Mouse (Mus musculus): Measurements from ENCODE around the gene Ccdc87. TPM values are rescaled to one million over a fixed set of nuclear protein-coding genes. Genes with fewer than 3 reads are reported as not detected.

Ccdc87 gene
- polyA plus RNA-seq (2014; fragmentation: Illumina TruSeq; extraction: RNeasy Lipid Tissue Mini Kit (QIAGEN cat#74804); ENCODE audit: low read depth, low replicate concordance) = 1.0 TPM

GRCm38 (mm10) chr19:4839149-4839548 lies at the start of gene Ccdc87, which contains the start of gene Ccs:
Gene Ccdc87 (plus strand): TSS chr19:4839366.
Gene Ccs (minus strand): TSS chr19:4839332.

GRCm38 (mm10) chr19:4793831-4794422 lies 45.2 kb upstream of the Ccdc87 start, which contains the start of gene Rbm4:
Gene Rbm4 (minus strand): TSS chr19:4793901.

GRCm38 (mm10) chr19:4811063-4811908 lies 27.9 kb upstream of the Ccdc87 start, which contains the start of the genes Gm21992 and Rbm14:
Gene Gm21992 (minus strand): TSS chr19:4811612.
Gene Rbm14 (minus strand): TSS chr19:4811634.

GRCm38 (mm10) chr19:4854552-4855469 lies 15.6 kb downstream of the Ccdc87 start, which contains the start of gene Ctsf:
Gene Ctsf (plus strand): TSS chr19:4855130.

DNA sequence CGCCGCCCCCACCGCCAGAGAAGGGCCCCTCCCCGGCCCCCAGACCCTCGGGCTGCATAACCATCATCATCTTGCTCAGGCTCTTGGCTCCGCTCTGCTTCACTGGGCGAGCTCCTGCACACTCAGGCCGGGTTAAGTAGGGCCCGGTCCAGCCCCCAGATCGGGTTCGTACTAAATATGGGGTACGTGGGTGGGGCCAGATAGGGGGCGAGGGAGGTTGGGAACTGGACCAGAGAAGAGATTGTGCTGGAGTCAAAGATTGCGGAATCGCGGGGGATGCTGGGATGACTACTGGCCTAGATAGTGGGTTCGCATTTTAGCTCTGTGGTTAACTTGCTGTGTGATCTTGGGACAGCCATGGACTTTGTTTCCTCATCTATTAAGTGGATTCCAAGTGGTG lies 38.6 kb downstream of the Ccdc87 start, which contains the start of gene Actn3:
Gene Actn3 (minus strand): TSS at position 125 of the 400 bp plus-strand sequence.

GRCm38 (mm10) chr19:4878405-4879323 lies 39.5 kb downstream of the Ccdc87 start, which contains the start of gene Zdhhc24:
Gene Zdhhc24 (plus strand): TSS chr19:4878668.

Other genes with a start within 250 kb of the Ccdc87 start
- gene Lrfn4, start 223.7 kb upstream of the Ccdc87 start, polyA plus RNA-seq (2014; fragmentation: Illumina TruSeq; extraction: RNeasy Lipid Tissue Mini Kit (QIAGEN cat#74804); ENCODE audit: low read depth, low replicate concordance) = 6.9 TPM
- 27.8 TPM for gene Rce1, start 213.7 kb upstream of the Ccdc87 start, polyA plus RNA-seq (2014; fragmentation: Illumina TruSeq; extraction: RNeasy Lipid Tissue Mini Kit (QIAGEN cat#74804); ENCODE audit: low read depth, low replicate concordance)
- 1.4 TPM for gene Gm960, start 140.7 kb upstream of the Ccdc87 start, polyA plus RNA-seq (2014; fragmentation: Illumina TruSeq; extraction: RNeasy Lipid Tissue Mini Kit (QIAGEN cat#74804); ENCODE audit: low read depth, low replicate concordance)
- 5.0 TPM for gene Sptbn2, start 128.2 kb upstream of the Ccdc87 start, polyA plus RNA-seq (2014; fragmentation: Illumina TruSeq; extraction: RNeasy Lipid Tissue Mini Kit (QIAGEN cat#74804); ENCODE audit: low read depth, low replicate concordance)
- 17.2 TPM for gene Rbm4b, start 82.9 kb upstream of the Ccdc87 start, polyA plus RNA-seq (2014; fragmentation: Illumina TruSeq; extraction: RNeasy Lipid Tissue Mini Kit (QIAGEN cat#74804); ENCODE audit: low read depth, low replicate concordance)
- 20.7 TPM for gene Rbm4, start 45.5 kb upstream of the Ccdc87 start, polyA plus RNA-seq (2014; fragmentation: Illumina TruSeq; extraction: RNeasy Lipid Tissue Mini Kit (QIAGEN cat#74804); ENCODE audit: low read depth, low replicate concordance)
- 7.9 TPM for gene Gm21992, start 27.8 kb upstream of the Ccdc87 start, polyA plus RNA-seq (2014; fragmentation: Illumina TruSeq; extraction: RNeasy Lipid Tissue Mini Kit (QIAGEN cat#74804); ENCODE audit: low read depth, low replicate concordance)
- gene Rbm14, start 27.7 kb upstream of the Ccdc87 start, polyA plus RNA-seq (2014; fragmentation: Illumina TruSeq; extraction: RNeasy Lipid Tissue Mini Kit (QIAGEN cat#74804); ENCODE audit: low read depth, low replicate concordance) = 16.7 TPM
- 62.9 TPM for gene Ccs, start within 50 bp of the Ccdc87 start, polyA plus RNA-seq (2014; fragmentation: Illumina TruSeq; extraction: RNeasy Lipid Tissue Mini Kit (QIAGEN cat#74804); ENCODE audit: low read depth, low replicate concordance)
- 65.6 TPM for gene Ctsf, start 15.8 kb downstream of the Ccdc87 start, polyA plus RNA-seq (2014; fragmentation: Illumina TruSeq; extraction: RNeasy Lipid Tissue Mini Kit (QIAGEN cat#74804); ENCODE audit: low read depth, low replicate concordance)
- gene Actn3, start 38.5 kb downstream of the Ccdc87 start, polyA plus RNA-seq (2014; fragmentation: Illumina TruSeq; extraction: RNeasy Lipid Tissue Mini Kit (QIAGEN cat#74804); ENCODE audit: low read depth, low replicate concordance) = 3.4 TPM
- 18.4 TPM for gene Zdhhc24, start 39.3 kb downstream of the Ccdc87 start, polyA plus RNA-seq (2014; fragmentation: Illumina TruSeq; extraction: RNeasy Lipid Tissue Mini Kit (QIAGEN cat#74804); ENCODE audit: low read depth, low replicate concordance)
- 5.7 TPM for gene Bbs1, start 67.3 kb downstream of the Ccdc87 start, polyA plus RNA-seq (2014; fragmentation: Illumina TruSeq; extraction: RNeasy Lipid Tissue Mini Kit (QIAGEN cat#74804); ENCODE audit: low read depth, low replicate concordance)
- gene Dpp3, start 88.9 kb downstream of the Ccdc87 start, polyA plus RNA-seq (2014; fragmentation: Illumina TruSeq; extraction: RNeasy Lipid Tissue Mini Kit (QIAGEN cat#74804); ENCODE audit: low read depth, low replicate concordance) = 43.1 TPM
- 3.9 TPM for gene Peli3, start 103.8 kb downstream of the Ccdc87 start, polyA plus RNA-seq (2014; fragmentation: Illumina TruSeq; extraction: RNeasy Lipid Tissue Mini Kit (QIAGEN cat#74804); ENCODE audit: low read depth, low replicate concordance)
- gene Mrpl11, start 122.8 kb downstream of the Ccdc87 start, polyA plus RNA-seq (2014; fragmentation: Illumina TruSeq; extraction: RNeasy Lipid Tissue Mini Kit (QIAGEN cat#74804); ENCODE audit: low read depth, low replicate concordance) = 77.2 TPM
- 0.83 TPM for gene Npas4, start 150.9 kb downstream of the Ccdc87 start, polyA plus RNA-seq (2014; fragmentation: Illumina TruSeq; extraction: RNeasy Lipid Tissue Mini Kit (QIAGEN cat#74804); ENCODE audit: low read depth, low replicate concordance)
- 1.8 TPM for gene Slc29a2, start 184.5 kb downstream of the Ccdc87 start, polyA plus RNA-seq (2014; fragmentation: Illumina TruSeq; extraction: RNeasy Lipid Tissue Mini Kit (QIAGEN cat#74804); ENCODE audit: low read depth, low replicate concordance)
- gene B4gat1, start 199.5 kb downstream of the Ccdc87 start, polyA plus RNA-seq (2014; fragmentation: Illumina TruSeq; extraction: RNeasy Lipid Tissue Mini Kit (QIAGEN cat#74804); ENCODE audit: low read depth, low replicate concordance) = 20.8 TPM
- gene AC124502.3, start 199.5 kb downstream of the Ccdc87 start, polyA plus RNA-seq (2014; fragmentation: Illumina TruSeq; extraction: RNeasy Lipid Tissue Mini Kit (QIAGEN cat#74804); ENCODE audit: low read depth, low replicate concordance) = 1.9 TPM
- gene Brms1, start 202.0 kb downstream of the Ccdc87 start, polyA plus RNA-seq (2014; fragmentation: Illumina TruSeq; extraction: RNeasy Lipid Tissue Mini Kit (QIAGEN cat#74804); ENCODE audit: low read depth, low replicate concordance) = 34.8 TPM
- 3.6 TPM for gene Rin1, start 211.1 kb downstream of the Ccdc87 start, polyA plus RNA-seq (2014; fragmentation: Illumina TruSeq; extraction: RNeasy Lipid Tissue Mini Kit (QIAGEN cat#74804); ENCODE audit: low read depth, low replicate concordance)
- gene Cd248, start 228.7 kb downstream of the Ccdc87 start, polyA plus RNA-seq (2014; fragmentation: Illumina TruSeq; extraction: RNeasy Lipid Tissue Mini Kit (QIAGEN cat#74804); ENCODE audit: low read depth, low replicate concordance) = 36.7 TPM
- gene Tmem151a, start 246.2 kb downstream of the Ccdc87 start, polyA plus RNA-seq (2014; fragmentation: Illumina TruSeq; extraction: RNeasy Lipid Tissue Mini Kit (QIAGEN cat#74804); ENCODE audit: low read depth, low replicate concordance) = 2.8 TPM
- 71.7 TPM for gene Yif1a, start 249.2 kb downstream of the Ccdc87 start, polyA plus RNA-seq (2014; fragmentation: Illumina TruSeq; extraction: RNeasy Lipid Tissue Mini Kit (QIAGEN cat#74804); ENCODE audit: low read depth, low replicate concordance)